Mouse (Mus musculus) embryonic facial prominence, embryonic 13.5 days (tissue): ENCODE results near the gene Zfp978. TPM values are rescaled to one million over a fixed set of nuclear protein-coding genes. Genes with fewer than 3 reads are reported as not detected.
"Not testable (repeated sequence)": the region's sequence is repeated elsewhere in the genome, so short reads cannot be mapped to it uniquely, and the experiment has no call there.

Source experiments
- ATAC-seq: fragments of 200-750 bp; cut with Nextera tagmentation; 2 replicates; pipeline ENCODE4 v1.8.0; 2017; ENCODE audit warnings: low read depth; ENCODE audit not compliant: insufficient number of reproducible peaks, insufficient read depth, low FRiP score, low TSS enrichment
- H3K27ac ChIP-seq: fragments of 300-500 bp; sonication (generic); 2 replicates; pipeline ENCODE4 v1.5.1; 2015; ENCODE audit warnings: moderate library complexity, mild to moderate bottlenecking, inconsistent platforms
- H3K27me3 ChIP-seq: fragments of 300-500 bp; sonication (generic); 2 replicates; pipeline ENCODE4 v1.6.1; 2015; ENCODE audit warnings: mild to moderate bottlenecking, inconsistent platforms
- H3K36me3 ChIP-seq: fragments of 300-500 bp; sonication (generic); 2 replicates; pipeline ENCODE4 v1.6.1; 2015; ENCODE audit warnings: mild to moderate bottlenecking, inconsistent platforms
- H3K4me1 ChIP-seq: fragments of 300-500 bp; sonication (generic); 2 replicates; pipeline ENCODE4 v1.6.1; 2015; ENCODE audit warnings: inconsistent platforms
- H3K4me2 ChIP-seq: fragments of 300-500 bp; sonication (generic); 2 replicates; pipeline ENCODE4 v1.6.1; 2015; ENCODE audit warnings: moderate library complexity, mild to moderate bottlenecking, inconsistent platforms
- H3K4me3 ChIP-seq: fragments of 300-500 bp; sonication (generic); 2 replicates; pipeline ENCODE4 v1.5.1; 2015; ENCODE audit warnings: mild to moderate bottlenecking, inconsistent platforms
- H3K9ac ChIP-seq: fragments of 300-500 bp; sonication (generic); 2 replicates; pipeline ENCODE4 v1.6.1; 2015; ENCODE audit warnings: mild to moderate bottlenecking, inconsistent platforms
- H3K9me3 ChIP-seq: fragments of 300-500 bp; sonication (generic); 2 replicates; pipeline ENCODE4 v1.6.1; 2016; ENCODE audit warnings: inconsistent platforms
- WGBS: fragments of 180-500 bp; shearing (Covaris S2); methylation state at CpG from one replicate; pipeline ENCODE4 v1.1.7; 2015; ENCODE audit warnings: mixed read lengths; 5-methylcytosine and 5-hydroxymethylcytosine counted together
- polyA plus RNA-seq: library from polyadenylated mRNA; unstranded; fragments of >200 nt; fragmentation: Nextera tagmentation; extraction: Ambion mirVana; gene quantifications from 2 replicates; pipeline ENCODE4 v1.2.1, GENCODE M21; 2015

The Zfp978 gene
- polyA plus RNA-seq, 1 experiment from 2014 or later: not detected

- H3K9ac ChIP-seq, H3K4me2 ChIP-seq, H3K9me3 ChIP-seq, H3K36me3 ChIP-seq, H3K4me1 ChIP-seq, H3K27me3 ChIP-seq, H3K4me3 ChIP-seq, H3K27ac ChIP-seq: not testable (repeated sequence)
- ATAC-seq: 0 out of 2 replicates have a peak, but pooled peaks have one; percentile 64
- no CpG with 5 or more reads among the region's 3 CpGs for WGBS
These were observed 5.1 kb upstream of the Zfp978 start for GRCm38 (mm10) chr4:147356042-147356441.

- not testable (repeated sequence) for H3K4me3 ChIP-seq, H3K27me3 ChIP-seq, H3K27ac ChIP-seq, H3K9me3 ChIP-seq, ATAC-seq, H3K4me2 ChIP-seq, H3K36me3 ChIP-seq, H3K9ac ChIP-seq, H3K4me1 ChIP-seq
- no CpG with 5 or more reads among the region's 2 CpGs for WGBS
These were observed 3.9 kb upstream of the Zfp978 start for GRCm38 (mm10) chr4:147357195-147357594.

GRCm38 (mm10) chr4:147361872-147362271 lies 769 bp downstream of the Zfp978 start:
- H3K4me3 ChIP-seq, H3K27ac ChIP-seq, H3K4me2 ChIP-seq, H3K27me3 ChIP-seq, H3K9me3 ChIP-seq, H3K9ac ChIP-seq, H3K36me3 ChIP-seq, H3K4me1 ChIP-seq: not testable (repeated sequence)
- peak; percentile 69; the same call in 1 of the 2 replicates for ATAC-seq
- WGBS: no CpG with 5 or more reads among the region's 1 CpGs

- not testable (repeated sequence) for H3K9ac ChIP-seq, H3K4me1 ChIP-seq, H3K36me3 ChIP-seq, H3K4me3 ChIP-seq, H3K9me3 ChIP-seq, H3K27ac ChIP-seq, H3K4me2 ChIP-seq, H3K27me3 ChIP-seq
- ATAC-seq: peak; percentile 93
- no CpG with 5 or more reads among the region's 2 CpGs for WGBS
These were observed 8.5 kb downstream of the Zfp978 start for GRCm38 (mm10) chr4:147369564-147369963.

- not testable (repeated sequence) for H3K4me1 ChIP-seq, H3K27me3 ChIP-seq, H3K4me2 ChIP-seq, H3K9me3 ChIP-seq, H3K4me3 ChIP-seq, ATAC-seq, H3K36me3 ChIP-seq, H3K9ac ChIP-seq, H3K27ac ChIP-seq
- WGBS: 86% methylated on average over 4 of the region's 4 CpGs
These were observed 22.1 kb downstream of the Zfp978 start for GRCm38 (mm10) chr4:147383199-147383598.

- not testable (repeated sequence) for H3K4me3 ChIP-seq, H3K4me2 ChIP-seq, H3K27me3 ChIP-seq, H3K9ac ChIP-seq, H3K36me3 ChIP-seq, H3K4me1 ChIP-seq, H3K27ac ChIP-seq, ATAC-seq
- 79% methylated on average over 3 of the region's 3 CpGs for WGBS
- peaks cover 50% of the 10 kb centered on the region for H3K9me3 ChIP-seq
These were observed 36.1 kb downstream of the Zfp978 start for GRCm38 (mm10) chr4:147397201-147397600.

GRCm38 (mm10) chr4:147397934-147398682 lies 37.0 kb downstream of the Zfp978 start:
- 79% methylated on average over 6 of the region's 6 CpGs for WGBS
- H3K9ac ChIP-seq, ATAC-seq, H3K27ac ChIP-seq, H3K4me1 ChIP-seq, H3K36me3 ChIP-seq, H3K27me3 ChIP-seq, H3K4me3 ChIP-seq, H3K4me2 ChIP-seq: not testable (repeated sequence)
- H3K9me3 ChIP-seq: peaks cover 56% of the 10 kb centered on the region

- not testable (repeated sequence) for H3K27ac ChIP-seq, H3K4me1 ChIP-seq, H3K9ac ChIP-seq, H3K27me3 ChIP-seq, H3K4me2 ChIP-seq, H3K36me3 ChIP-seq, H3K4me3 ChIP-seq, ATAC-seq
- H3K9me3 ChIP-seq: peaks cover 62% of the 10 kb centered on the region
- WGBS: 80% methylated on average over 1 of the region's 1 CpGs
These were observed 37.6 kb downstream of the Zfp978 start for GRCm38 (mm10) chr4:147398741-147399140.

- not testable (repeated sequence) for H3K4me1 ChIP-seq, ATAC-seq, H3K9ac ChIP-seq, H3K27ac ChIP-seq, H3K36me3 ChIP-seq, H3K27me3 ChIP-seq, H3K4me2 ChIP-seq, H3K4me3 ChIP-seq
- WGBS: 72% methylated on average over 3 of the region's 3 CpGs
- peaks cover 69% of the 10 kb centered on the region for H3K9me3 ChIP-seq
These were observed 38.4 kb downstream of the Zfp978 start for GRCm38 (mm10) chr4:147399505-147399904.

GRCm38 (mm10) chr4:147400031-147400847 lies 39.1 kb downstream of the Zfp978 start:
- WGBS: 83% methylated on average over 8 of the region's 8 CpGs

GRCm38 (mm10) chr4:147400848-147401715 lies 40.0 kb downstream of the Zfp978 start:
- H3K27ac ChIP-seq, H3K4me2 ChIP-seq, H3K4me1 ChIP-seq, H3K4me3 ChIP-seq, H3K36me3 ChIP-seq, H3K9ac ChIP-seq, H3K27me3 ChIP-seq, ATAC-seq: not testable (repeated sequence)
- H3K9me3 ChIP-seq: peaks cover 68% of the 10 kb centered on the region
- WGBS: 82% methylated on average over 17 of the region's 17 CpGs

More at GRCm38 (mm10) chr4:147400031-147400847, 39.1 kb downstream of the Zfp978 start:
- not testable (repeated sequence) for H3K27ac ChIP-seq, H3K36me3 ChIP-seq, H3K4me1 ChIP-seq, H3K27me3 ChIP-seq, H3K4me3 ChIP-seq, H3K9ac ChIP-seq, H3K4me2 ChIP-seq
- ATAC-seq: 0 out of 2 replicates have a peak, but pooled peaks have one; percentile 40
- peaks cover 70% of the 10 kb centered on the region for H3K9me3 ChIP-seq
